Mouse (Mus musculus) myocyte (in vitro differentiated cells): ENCODE results near the gene Fosb.

Experiments
- CEBPB ChIP-seq: IDR thresholded peaks from 2 replicates; pipeline ENCODE4 v1.6.1; 2011; ENCODE audit warnings: mild to moderate bottlenecking, moderate library complexity; ENCODE audit not compliant: poor library complexity, insufficient read depth, severe bottlenecking
- MAX ChIP-seq: IDR thresholded peaks from one replicate; pipeline ENCODE4 v1.6.1; 2011; ENCODE audit warnings: low read depth, mild to moderate bottlenecking, control low read depth
- POLR2A ChIP-seq: IDR thresholded peaks from one replicate; pipeline ENCODE4 v1.6.1; 2011; ENCODE audit warnings: low read depth, mild to moderate bottlenecking, control low read depth, moderate library complexity; ENCODE audit not compliant: insufficient read length

GRCm38 (mm10) chr7:19265147-19265546, 44.7 kb downstream of the Fosb start:
- TF ChIP-seq POLR2A (no peak), MAX (no peak), CEBPB (no peak)
